Mouse (Mus musculus) lung, postnatal 0 days (tissue): ENCODE data around the gene Rtn2. TPM values are rescaled to one million over a fixed set of nuclear protein-coding genes. Genes with fewer than 3 reads are reported as not detected.

ENCODE experiments used
- ATAC-seq: fragments of 200-750 bp; cut with Nextera tagmentation; 2 replicates; pipeline ENCODE4 v1.8.0; 2017; ENCODE audit warnings: moderate library complexity
- DNase-seq: peaks from one replicate; pipeline ENCODE4 v3.0.0-alpha.2; 2016; ENCODE audit warnings: low spot score
- H3K27ac ChIP-seq: fragments of 300-500 bp; sonication (generic); 2 replicates; pipeline ENCODE4 v1.5.1; 2014; ENCODE audit warnings: antibody characterized with exemption, mild to moderate bottlenecking, low read length, mixed read lengths
- H3K27me3 ChIP-seq: fragments of 300-500 bp; sonication (generic); replicated peaks from 2 replicates; pipeline ENCODE4 v1.6.1; 2014; ENCODE audit warnings: low read length, mixed read lengths; ENCODE audit not compliant: insufficient read depth
- H3K36me3 ChIP-seq: fragments of 300-500 bp; sonication (generic); 2 replicates; pipeline ENCODE4 v1.6.1; 2014; ENCODE audit warnings: low read length, mixed read lengths; ENCODE audit not compliant: insufficient read depth
- H3K4me1 ChIP-seq: fragments of 300-500 bp; sonication (generic); 2 replicates; pipeline ENCODE4 v1.6.1; 2014; ENCODE audit warnings: antibody characterized with exemption, low read depth, low read length, mixed read lengths; ENCODE audit not compliant: insufficient read depth
- H3K4me2 ChIP-seq: fragments of 300-500 bp; sonication (generic); replicated peaks from 2 replicates; pipeline ENCODE4 v1.6.1; 2014; ENCODE audit warnings: low read depth, mild to moderate bottlenecking, low read length, moderate library complexity, mixed read lengths
- H3K4me3 ChIP-seq: fragments of 300-500 bp; sonication (generic); 2 replicates; pipeline ENCODE4 v1.5.1; 2014; ENCODE audit warnings: low read depth, low read length
- H3K9ac ChIP-seq: fragments of 300-500 bp; sonication (generic); replicated peaks from 2 replicates; pipeline ENCODE4 v1.6.1; 2014; ENCODE audit warnings: low read depth, mild to moderate bottlenecking
- H3K9me3 ChIP-seq: fragments of 300-500 bp; sonication (generic); 2 replicates; pipeline ENCODE4 v1.6.1; 2016; ENCODE audit warnings: low read length, mixed read lengths
- CTCF ChIP-seq: IDR thresholded peaks from 2 replicates; pipeline ENCODE4 v1.5.1; 2016; ENCODE audit warnings: antibody characterized with exemption, mild to moderate bottlenecking
- EP300 ChIP-seq: IDR thresholded peaks from 2 replicates; pipeline ENCODE4 v1.6.1; 2016; ENCODE audit warnings: antibody characterized with exemption, mild to moderate bottlenecking, control low read depth
- WGBS: fragments of 180-500 bp; shearing (Covaris S2); extraction: QIAGEN DNeasy Blood & Tissue Kit; methylation state at CpG from one replicate; pipeline ENCODE4 v1.1.7; 2014; 5-methylcytosine and 5-hydroxymethylcytosine counted together
- polyA plus RNA-seq: library from polyadenylated mRNA; unstranded; fragments of >200 nt; fragmentation: Nextera tagmentation; extraction: Ambion mirVana; gene quantifications from 2 replicates; pipeline ENCODE4 v1.2.1, GENCODE M21; 2015

Rtn2 gene
- polyA plus RNA-seq, 1 experiment from 2014 or later, result 26.6 TPM

DNA sequence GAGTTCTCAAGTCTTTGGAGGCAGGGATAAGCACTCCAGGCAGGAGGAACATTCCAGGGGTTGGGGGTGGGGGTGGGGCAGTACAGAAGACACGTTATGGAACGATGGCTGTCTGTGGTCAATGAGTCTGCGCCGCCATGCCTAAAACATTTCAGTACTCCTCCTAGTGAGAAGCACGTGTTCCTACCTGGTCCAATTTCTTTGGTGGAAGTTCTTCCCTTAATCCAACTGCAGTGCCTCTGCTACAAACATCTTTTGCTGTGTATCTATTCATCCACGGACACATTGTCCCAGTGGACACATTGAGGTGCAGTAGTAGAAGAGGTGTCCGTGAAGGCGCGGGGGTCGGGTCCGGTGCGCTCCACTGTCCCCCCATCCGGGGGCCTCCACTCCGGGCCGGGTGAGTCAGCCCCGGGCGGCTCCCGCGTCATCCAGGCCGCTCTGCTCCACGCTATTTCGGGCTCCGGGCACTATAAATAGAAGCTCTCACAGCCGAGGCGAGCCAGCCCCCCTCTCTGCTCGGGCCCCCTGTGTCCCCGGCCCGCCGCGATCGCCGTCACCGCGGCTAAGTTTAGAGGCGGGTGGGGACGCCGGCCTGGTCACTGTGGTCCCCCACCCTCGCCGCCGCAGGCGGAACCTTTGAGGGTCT, 59.5 kb downstream of the Rtn2 start:
- H3K36me3 ChIP-seq, result no peaks in the 10 kb centered on the region
- H3K4me1 ChIP-seq, result peaks cover 12% of the 10 kb centered on the region; the same call in 1 of the 2 replicates
- H3K4me3 ChIP-seq, result peak overlapping the region; percentile 27
- no peaks in the 10 kb centered on the region for H3K9me3 ChIP-seq
- H3K27me3 ChIP-seq, result 0 out of 2 replicates have a peak, but pooled peaks cover 4% of the 10 kb centered on the region
- WGBS, result under 1% methylated on average over 39 of the region's 41 CpGs
- H3K27ac ChIP-seq, result no peak overlapping the region
- TF ChIP-seq CTCF (no peak), EP300 (no peak)
- DNase-seq, result peak; percentile 62
- H3K9ac ChIP-seq, result no peak overlapping the region
- peak overlapping the region; percentile 54 for H3K4me2 ChIP-seq
- ATAC-seq, result peak; percentile 14; the same call in 1 of the 2 replicates

DNA sequence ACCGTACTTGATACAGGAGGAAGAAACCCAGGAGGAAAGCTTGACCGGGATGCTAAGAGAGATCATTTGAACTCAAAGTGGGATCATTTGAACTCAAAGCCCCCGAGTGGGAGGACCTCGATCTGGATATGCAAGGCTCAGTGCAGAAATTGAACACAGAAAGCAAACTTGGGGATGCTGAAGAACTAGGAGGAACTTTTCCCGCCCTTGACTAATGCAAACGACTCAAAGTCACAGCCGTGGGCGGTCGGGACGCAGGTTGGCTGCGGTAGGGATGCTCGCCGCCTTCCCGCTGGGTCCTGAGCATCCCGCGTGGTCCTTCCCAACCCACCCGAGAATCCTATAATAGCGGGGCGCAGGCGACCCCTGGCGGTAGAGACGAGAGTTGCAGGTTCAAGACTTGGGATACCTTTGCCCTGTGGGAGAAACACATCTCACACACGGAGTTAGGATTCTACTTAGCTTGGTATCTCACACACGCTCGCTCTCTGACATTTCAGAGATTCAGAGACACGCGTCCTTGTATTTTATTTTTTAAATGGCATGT, 60.1 kb downstream of the Rtn2 start:
- Histone ChIP-seq H3K4me2 (peak overlapping the region; percentile 54), H3K4me3 (peak overlapping the region; percentile 27), H3K27me3 (0 out of 2 replicates have a peak, but pooled peaks cover 4% of the 10 kb centered on the region), H3K36me3 (no peaks in the 10 kb centered on the region), H3K27ac (no peak overlapping the region), H3K9me3 (no peaks in the 10 kb centered on the region), H3K9ac (no peak overlapping the region), H3K4me1 (peaks cover 12% of the 10 kb centered on the region; the same call in 1 of the 2 replicates)
- TF ChIP-seq EP300 (no peak), CTCF (peak; percentile 98)
- under 1% methylated on average over 27 of the region's 27 CpGs for whole genome bisulfite sequencing
- ATAC-seq (0 out of 2 replicates have a peak, but pooled peaks have one; percentile 2), DNase-seq (peak; percentile 84)

DNA sequence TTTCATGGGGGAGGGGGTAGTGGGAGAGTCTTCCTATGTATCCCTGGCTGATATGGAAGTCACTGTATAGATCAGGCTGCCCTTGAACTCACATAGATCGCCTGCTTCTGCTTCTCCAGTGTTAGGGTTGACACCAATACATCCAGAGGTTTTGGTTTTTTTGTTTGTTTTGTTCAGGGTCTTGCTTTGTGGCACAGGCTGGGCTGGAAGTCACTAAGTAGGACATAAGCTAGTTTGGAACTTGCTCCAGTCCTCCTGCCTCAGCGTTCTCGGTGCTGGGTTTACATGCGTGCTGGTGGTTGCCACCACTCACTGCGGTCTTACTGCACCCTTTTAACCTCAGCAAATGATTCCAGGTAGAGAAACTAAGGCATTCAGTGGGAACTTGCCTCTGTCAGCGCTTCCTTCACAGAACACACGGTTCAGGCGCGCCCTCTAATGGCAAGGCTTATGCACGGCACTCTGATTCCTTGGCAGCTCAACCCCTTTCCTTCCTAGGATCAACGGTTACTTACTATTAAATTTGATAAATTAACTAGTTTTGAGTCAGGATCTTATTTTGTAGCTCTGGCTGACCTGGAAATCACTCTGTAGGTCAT, 60.9 kb downstream of the Rtn2 start:
- DNase-seq, result peak; percentile 85
- Histone ChIP-seq H3K9ac (no peak overlapping the region), H3K4me3 (no peak overlapping the region), H3K9me3 (no peaks in the 10 kb centered on the region), H3K4me2 (0 out of 2 replicates have a peak overlapping the region, but pooled peaks have one; percentile 12), H3K27ac (no peak overlapping the region), H3K4me1 (peaks cover 12% of the 10 kb centered on the region; the same call in 1 of the 2 replicates), H3K36me3 (peaks cover under 1% of the 10 kb centered on the region; the same call in 1 of the 2 replicates), H3K27me3 (0 out of 2 replicates have a peak, but pooled peaks cover 4% of the 10 kb centered on the region)
- 1% methylated on average over 11 of the region's 11 CpGs for WGBS
- no peak for TF ChIP-seq EP300
- TF ChIP-seq CTCF, result peak; percentile 95
- no peak for ATAC-seq

DNA sequence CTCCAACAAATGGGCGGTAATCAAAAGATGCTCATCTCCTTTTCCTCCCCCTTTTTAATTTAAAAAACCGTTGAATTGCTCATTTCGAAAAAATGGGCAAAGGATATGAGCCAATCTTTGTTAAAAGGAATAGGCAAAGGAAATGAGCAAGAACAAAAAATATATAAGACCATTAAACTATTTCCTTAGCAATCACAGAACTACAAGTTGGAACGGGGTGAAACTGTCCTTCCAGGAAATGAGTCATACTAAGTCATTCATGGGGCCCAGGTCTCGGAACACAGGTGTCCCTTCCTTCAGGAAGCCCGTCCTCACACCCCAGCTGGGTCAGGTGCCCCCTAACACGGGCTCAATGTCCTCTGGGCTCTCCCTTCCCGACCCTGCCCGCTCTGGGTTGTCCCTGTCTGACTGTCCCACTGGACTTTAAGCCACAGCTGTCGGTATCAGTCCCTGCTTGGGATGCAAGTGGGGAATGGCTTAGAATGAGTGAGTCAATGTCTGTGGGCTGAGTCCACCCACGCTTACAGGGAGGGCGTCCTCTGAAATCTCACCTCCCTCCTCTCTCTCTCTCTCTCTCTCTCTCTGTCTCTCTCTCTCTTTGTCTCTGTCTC, 61.9 kb downstream of the Rtn2 start, which contains the start of gene Ercc1:
Gene Ercc1, plus strand, starts transcription at position 542 of the 611 bp plus-strand sequence.
- TF ChIP-seq CTCF (no peak), EP300 (no peak)
- Histone ChIP-seq H3K4me2 (peak within 1 kb of the TSS; percentile 63), H3K36me3 (peaks cover 10% of the 10 kb centered on the region), H3K27ac (peak within 1 kb of the TSS; percentile 73), H3K4me1 (peaks cover 12% of the 10 kb centered on the region; the same call in 1 of the 2 replicates), H3K27me3 (0 out of 2 replicates have a peak, but pooled peaks cover 4% of the 10 kb centered on the region), H3K4me3 (peak within 1 kb of the TSS; percentile 76), H3K9ac (peak within 1 kb of the TSS; percentile 48), H3K9me3 (no peaks in the 10 kb centered on the region)
- no peak for DNase-seq
- ATAC-seq, result no peak
- 15% methylated on average over 12 of the region's 12 CpGs for WGBS

DNA sequence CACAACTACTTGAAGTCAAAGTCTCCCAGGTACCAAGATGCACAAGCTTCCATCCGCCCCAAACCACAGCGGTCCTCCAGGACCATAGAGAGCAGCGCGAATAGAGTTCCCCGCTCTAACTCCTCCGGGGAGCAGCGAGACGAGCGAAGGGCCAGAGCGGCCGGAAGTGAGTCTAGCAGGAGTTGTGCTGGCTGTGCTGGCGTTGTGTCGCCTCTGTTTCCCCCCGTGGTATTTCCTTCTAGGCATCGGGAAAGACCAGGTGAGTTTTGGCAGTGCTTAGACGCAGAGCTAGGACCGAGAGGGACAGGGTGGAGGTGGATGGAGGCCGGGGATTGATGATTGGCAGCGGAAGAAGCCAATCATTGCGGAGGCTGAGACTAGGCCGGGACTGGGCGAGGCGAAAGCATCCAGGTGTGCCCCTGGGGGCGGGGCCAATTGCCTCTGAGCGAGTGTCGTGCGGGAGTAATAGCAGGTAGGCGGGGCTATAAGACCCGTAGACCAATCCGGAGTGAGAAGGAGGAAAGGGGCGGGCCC, 62.6 kb downstream of the Rtn2 start:
- 0% methylated on average over 31 of the region's 31 CpGs for WGBS
- ATAC-seq (peak; percentile 94), DNase-seq (peak; percentile 98)
- peak overlapping the region; percentile 73 for H3K27ac ChIP-seq
- TF ChIP-seq EP300 (no peak), CTCF (no peak)
- H3K27me3 ChIP-seq, result 0 out of 2 replicates have a peak, but pooled peaks cover 4% of the 10 kb centered on the region
- peak overlapping the region; percentile 63 for H3K4me2 ChIP-seq
- H3K4me3 ChIP-seq, result peak overlapping the region; percentile 76
- peaks cover 11% of the 10 kb centered on the region for H3K36me3 ChIP-seq
- peak overlapping the region; percentile 48 for H3K9ac ChIP-seq
- no peaks in the 10 kb centered on the region for H3K9me3 ChIP-seq
- peaks cover 12% of the 10 kb centered on the region; the same call in 1 of the 2 replicates for H3K4me1 ChIP-seq

Other genes with a start within 250 kb of the Rtn2 start
- gene Rsph6a, start 227.9 kb upstream of the Rtn2 start, polyA plus RNA-seq, result not detected in 2 replicates
- 9.7 and 12.0 TPM in 2 replicates for gene Dmwd, start 206.4 kb upstream of the Rtn2 start, polyA plus RNA-seq
- 11.5 and 14.7 TPM in 2 replicates for gene Dmpk, start 198.8 kb upstream of the Rtn2 start, polyA plus RNA-seq
- gene Six5, start 188.0 kb upstream of the Rtn2 start, polyA plus RNA-seq, result 4.2 and 4.7 TPM in 2 replicates
- gene Gm4969, start 164.3 kb upstream of the Rtn2 start, polyA plus RNA-seq, result 0.20 and 0.23 TPM in 2 replicates
- 9.9 and 10.1 TPM in 2 replicates for gene Fbxo46, start 162.8 kb upstream of the Rtn2 start, polyA plus RNA-seq
- gene Qpctl, start 133.3 kb upstream of the Rtn2 start, polyA plus RNA-seq, result 14.1 and 14.5 TPM in 2 replicates
- gene Snrpd2, start 132.9 kb upstream of the Rtn2 start, polyA plus RNA-seq, result 63.2 and 65.2 TPM in 2 replicates
- 0.80 and 1.0 TPM in 2 replicates for gene Gipr, start 116.5 kb upstream of the Rtn2 start, polyA plus RNA-seq
- 17.9 and 21.7 TPM in 2 replicates for gene Eml2, start 106.2 kb upstream of the Rtn2 start, polyA plus RNA-seq
- gene Gpr4, start 70.1 kb upstream of the Rtn2 start, polyA plus RNA-seq, result 2.7 and 3.1 TPM in 2 replicates
- 18.8 and 19.0 TPM in 2 replicates for gene Opa3, start 54.3 kb upstream of the Rtn2 start, polyA plus RNA-seq
- 109 and 121 TPM in 2 replicates for gene Vasp, start 10.8 kb upstream of the Rtn2 start, polyA plus RNA-seq
- not detected in 2 replicates for gene Ppm1n, start 2.6 kb upstream of the Rtn2 start, polyA plus RNA-seq
- 0.17 and 0.44 TPM in 2 replicates for gene Fosb, start 27.4 kb downstream of the Rtn2 start, polyA plus RNA-seq
- gene Ercc1, start 62.2 kb downstream of the Rtn2 start, polyA plus RNA-seq, result 51.0 and 57.8 TPM in 2 replicates
- gene Cd3eap, start 76.9 kb downstream of the Rtn2 start, polyA plus RNA-seq, result 6.5 and 7.6 TPM in 2 replicates
- 4.1 and 4.2 TPM in 2 replicates for gene Ppp1r13l, start 77.1 kb downstream of the Rtn2 start, polyA plus RNA-seq
- gene Ercc2, start 99.4 kb downstream of the Rtn2 start, polyA plus RNA-seq, result 8.9 and 9.4 TPM in 2 replicates
- 28.1 and 31.4 TPM in 2 replicates for gene Klc3, start 121.5 kb downstream of the Rtn2 start, polyA plus RNA-seq
- 34.0 and 42.4 TPM in 2 replicates for gene Ckm, start 122.2 kb downstream of the Rtn2 start, polyA plus RNA-seq
- 7.4 and 7.9 TPM in 2 replicates for gene Mark4, start 176.2 kb downstream of the Rtn2 start, polyA plus RNA-seq
- 1.1 and 1.4 TPM in 2 replicates for gene Exoc3l2, start 180.7 kb downstream of the Rtn2 start, polyA plus RNA-seq
- gene Bloc1s3, start 225.7 kb downstream of the Rtn2 start, polyA plus RNA-seq, result 2.6 and 3.0 TPM in 2 replicates
- gene Trappc6a, start 225.8 kb downstream of the Rtn2 start, polyA plus RNA-seq, result 85.5 and 91.9 TPM in 2 replicates
- gene Nkpd1, start 235.2 kb downstream of the Rtn2 start, polyA plus RNA-seq, result 0.05 and 0.15 TPM in 2 replicates